Comparison of ENCODE assay signal across 9 mouse cellular contexts in genomic region chr15:102987124-102987833, GRCm38 (mm10). TPM values are rescaled to one million over a fixed set of nuclear protein-coding genes. Genes with fewer than 3 reads are reported as not detected.
DNase-seq lines count a peak whose midpoint lies in the region; ATAC-seq and TF ChIP-seq lines count a peak whose summit lies in the region.
"Had no signal": no experiment of that assay in that cellular context is flagged by ENCODE, and none has a peak within 500 bp of the region (broad histone marks: within the 10 kb centered on the region; RNA-seq: fewer than 3 reads in every experiment).

No protein-coding gene starts in this region.

- no peak overlapping the region for H3K4me2 ChIP-seq in lung, postnatal 0 days (replicated peaks; ENCODE audit: low read depth, low read length)
- H3K4me2 ChIP-seq: limb, embryonic 15.5 days had no signal

- peaks cover 92% of the 10 kb centered on the region for H3K27me3 ChIP-seq in lung, postnatal 0 days (replicated peaks; ENCODE audit: insufficient read depth, low read length)

- no peak overlapping the region for H3K4me3 ChIP-seq in lung, postnatal 0 days (ENCODE audit: low read depth, low read length)
- H3K4me3 ChIP-seq: limb, embryonic 15.5 days had no signal

- peak; percentile 92 for TF ChIP-seq CTCF in lung, postnatal 0 days (IDR thresholded peaks at IDR 0.05)

- 4% methylated on average over 21 of the region's 21 CpGs for WGBS in lung, postnatal 0 days

- no peak overlapping the region for H3K27ac ChIP-seq in lung, postnatal 0 days (ENCODE audit: low read length)
- H3K27ac ChIP-seq: limb, embryonic 15.5 days had no signal

- peak; percentile 53 for ATAC-seq in lung, postnatal 0 days

- no peak for TF ChIP-seq EP300 in lung, postnatal 0 days (IDR thresholded peaks at IDR 0.05)

- intact Hi-C loops in heart, postnatal 36 days (cut with DNase I): loop anchor here (1.0 to 5.0 kb wide), 4 partner anchors 144 to 330 kb away; no protein-coding TSS in a partner anchor

- H3K4me1 ChIP-seq in lung, postnatal 0 days (ENCODE audit: insufficient read depth, low read depth, low read length): no peaks in the 10 kb centered on the region

- H3K9me3 ChIP-seq in lung, postnatal 0 days (ENCODE audit: low read length): no peaks in the 10 kb centered on the region
- H3K9me3 ChIP-seq: limb, embryonic 15.5 days had no signal

- H3K36me3 ChIP-seq in lung, postnatal 0 days (ENCODE audit: insufficient read depth, low read length): no peaks in the 10 kb centered on the region
- H3K36me3 ChIP-seq: limb, embryonic 15.5 days had no signal

- DNase-seq in ES-CJ7 (ENCODE audit: low read depth, low spot score): peak; percentile 91
- DNase-seq in brain, embryonic 18.5 days (ENCODE audit: low read depth, low spot score): peak; percentile 49
- DNase-seq in fat pad, adult 2 months (ENCODE audit: extremely low read depth, low read depth, low spot score): peak; percentile 2
- DNase-seq in heart, postnatal 36 days: peak; percentile 92 to 96
- DNase-seq in layer of hippocampus, adult 11-12 months (ENCODE audit: low spot score): peak; percentile 89
- DNase-seq in lung, postnatal 0 days (ENCODE audit: low spot score): peak; percentile 94
- peak; percentile 93 for DNase-seq in ovary, postnatal 36 days (ENCODE audit: low spot score)
- DNase-seq in thymus, postnatal 10 days (ENCODE audit: low spot score in 2 of 2): peak; percentile 36 to 83

- H3K9ac ChIP-seq in lung, postnatal 0 days (replicated peaks; ENCODE audit: low read depth): no peak overlapping the region
- H3K9ac ChIP-seq: limb, embryonic 15.5 days had no signal

RNA-seq across cellular contexts. Expression of gene Hoxc8, which starts 3.1 kb away (rescaled TPM):
- not detected for total RNA-seq in heart, postnatal 36 days (2021)
- not detected in 2 replicates for polyA plus RNA-seq in lung, postnatal 0 days (2015; fragmentation: Nextera tagmentation; extraction: Ambion mirVana)

RNA-seq across cellular contexts. Expression of gene Hoxc6, which starts 10.8 kb away (rescaled TPM):
- total RNA-seq in heart, postnatal 36 days (2021): under 1 TPM in 1 of 2 experiments, not detected in 1; 0.25 TPM
- not detected in 2 replicates for polyA plus RNA-seq in lung, postnatal 0 days (2015; fragmentation: Nextera tagmentation; extraction: Ambion mirVana)

RNA-seq across cellular contexts. Expression of gene Hoxc9, which starts 11.0 kb away (rescaled TPM):
- not detected for total RNA-seq in heart, postnatal 36 days (2021)
- not detected in 2 replicates for polyA plus RNA-seq in lung, postnatal 0 days (2015; fragmentation: Nextera tagmentation; extraction: Ambion mirVana)

RNA-seq across cellular contexts. Expression of gene Hoxc5, which starts 20.0 kb away (rescaled TPM):
- total RNA-seq in heart, postnatal 36 days (2021): not detected
- 0.23 TPM in 1 of 2 replicates, not detected in the other for polyA plus RNA-seq in lung, postnatal 0 days (2015; fragmentation: Nextera tagmentation; extraction: Ambion mirVana)

RNA-seq across cellular contexts. Expression of gene Hoxc10, which starts 20.7 kb away (rescaled TPM):
- not detected for total RNA-seq in heart, postnatal 36 days (2021)
- not detected in 2 replicates for polyA plus RNA-seq in lung, postnatal 0 days (2015; fragmentation: Nextera tagmentation; extraction: Ambion mirVana)

Comparison
In these comparisons a context has a peak if more than half of its experiments do, and no peak if none do; other contexts are left out.
1. DNase-seq: peak in every context shown above with its lines; median percentile 94 in heart, postnatal 36 days; 94 in lung, postnatal 0 days; 93 in ovary, postnatal 36 days; 91 in ES-CJ7; 89 in layer of hippocampus, adult 11-12 months; 60 in thymus, postnatal 10 days; 49 in brain, embryonic 18.5 days; 2 in fat pad, adult 2 months.